Mouse (Mus musculus): ENCODE measurements at regions not wholly inside any gene's neighbourhood (a gene's known extent, or its start where the extent isn't known, plus 50 kb on each side); places are given as distances from the start of the nearest gene placed in this dataset.

DNA sequence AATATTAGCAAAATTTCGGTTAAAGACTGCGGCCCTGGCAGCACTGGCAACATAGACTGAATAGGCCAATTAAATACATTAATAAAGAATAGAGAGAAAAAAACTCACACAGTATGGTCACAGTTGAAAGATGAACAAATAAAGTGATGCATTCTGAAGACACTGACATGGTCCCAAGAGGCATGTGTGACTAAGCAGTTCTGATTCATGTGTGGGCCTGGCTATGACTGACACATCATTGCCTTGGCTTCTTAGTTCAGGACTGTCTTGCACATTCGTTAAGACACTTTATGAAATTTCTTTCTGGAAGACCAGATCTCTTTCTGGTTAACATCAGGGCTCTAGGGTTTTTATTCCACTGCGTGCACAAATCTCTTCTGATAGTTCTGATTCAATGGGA lies 438.7 kb downstream of the Gm21750 start:
- no peak overlapping the region for H3K27ac ChIP-seq (replicated peaks)
- no peaks in the 10 kb centered on the region for H3K4me1 ChIP-seq
- no peak overlapping the region for H3K4me2 ChIP-seq (replicated peaks)
- no peaks in the 10 kb centered on the region for H3K27me3 ChIP-seq
- no peak for ATAC-seq (ENCODE audit: insufficient number of reproducible peaks, low FRiP score, low TSS enrichment, low read depth)
- no peak overlapping the region for H3K9ac ChIP-seq
- H3K4me3 ChIP-seq (replicated peaks): no peak overlapping the region
- H3K36me3 ChIP-seq: no peaks in the 10 kb centered on the region
- WGBS: 79% methylated on average over 4 of the region's 4 CpGs
- no peaks in the 10 kb centered on the region for H3K9me3 ChIP-seq (replicated peaks)

DNA sequence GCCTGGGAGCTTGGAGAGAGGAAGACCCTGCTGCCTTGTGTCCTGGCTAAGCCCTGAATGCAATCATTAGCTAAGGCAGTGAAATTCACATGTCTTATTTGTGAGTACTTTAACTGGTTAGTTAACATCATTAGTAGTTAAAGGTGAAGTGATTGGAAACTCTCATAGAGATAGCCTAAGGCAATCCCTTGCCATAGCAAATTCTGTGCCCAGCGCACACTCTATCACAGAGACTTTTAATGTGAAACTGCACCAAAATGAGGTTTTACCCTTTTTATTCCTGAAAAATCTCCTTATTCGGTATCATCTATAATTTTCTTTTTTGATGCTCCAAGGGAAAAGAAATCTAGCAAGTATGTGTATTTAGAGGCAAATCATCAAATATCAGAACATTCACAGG lies 451.6 kb downstream of the Gm21750 start:
- H3K4me1 ChIP-seq: no peaks in the 10 kb centered on the region
- H3K4me2 ChIP-seq (replicated peaks): no peak overlapping the region
- H3K36me3 ChIP-seq: no peaks in the 10 kb centered on the region

DNA sequence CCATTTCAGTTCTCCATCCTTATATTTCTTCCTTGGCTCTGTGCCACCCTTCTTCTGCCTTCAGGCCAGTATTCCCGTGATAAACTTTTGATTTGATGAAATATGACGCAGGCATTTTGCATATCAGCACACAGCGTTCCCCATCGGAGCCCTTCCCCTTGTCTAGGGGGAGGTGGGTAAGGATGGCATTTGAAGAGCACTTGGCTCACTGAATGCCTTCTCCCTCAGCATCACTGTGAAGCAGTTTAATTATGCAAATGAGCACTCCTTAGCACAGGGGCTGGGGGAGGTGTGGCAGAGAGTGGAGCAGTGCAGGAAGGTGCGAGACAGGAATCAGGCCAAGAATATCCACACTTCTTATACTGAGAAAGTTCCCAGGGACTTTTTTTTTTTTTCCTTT lies 452.1 kb downstream of the Gm21750 start:
- no peak overlapping the region for H3K27ac ChIP-seq (replicated peaks)
- no peaks in the 10 kb centered on the region for H3K9me3 ChIP-seq (replicated peaks)
- ATAC-seq (ENCODE audit: insufficient number of reproducible peaks, low FRiP score, low TSS enrichment, low read depth): no peak
- H3K27me3 ChIP-seq: no peaks in the 10 kb centered on the region
- H3K4me3 ChIP-seq (replicated peaks): no peak overlapping the region
- no peaks in the 10 kb centered on the region for H3K4me1 ChIP-seq
- H3K9ac ChIP-seq: no peak overlapping the region
- H3K36me3 ChIP-seq: no peaks in the 10 kb centered on the region
- 48% methylated on average over 5 of the region's 5 CpGs for WGBS
- H3K4me2 ChIP-seq (replicated peaks): no peak overlapping the region

More for the DNA sequence above, 451.6 kb downstream of the Gm21750 start:
- Histone ChIP-seq H3K27ac (replicated peaks) (no peak overlapping the region), H3K4me3 (replicated peaks) (no peak overlapping the region), H3K9ac (no peak overlapping the region), H3K27me3 (no peaks in the 10 kb centered on the region), H3K9me3 (replicated peaks) (no peaks in the 10 kb centered on the region)
- no peak for ATAC-seq (ENCODE audit: insufficient number of reproducible peaks, low FRiP score, low TSS enrichment, low read depth)
- 80% methylated on average over 2 of the region's 2 CpGs for WGBS

DNA sequence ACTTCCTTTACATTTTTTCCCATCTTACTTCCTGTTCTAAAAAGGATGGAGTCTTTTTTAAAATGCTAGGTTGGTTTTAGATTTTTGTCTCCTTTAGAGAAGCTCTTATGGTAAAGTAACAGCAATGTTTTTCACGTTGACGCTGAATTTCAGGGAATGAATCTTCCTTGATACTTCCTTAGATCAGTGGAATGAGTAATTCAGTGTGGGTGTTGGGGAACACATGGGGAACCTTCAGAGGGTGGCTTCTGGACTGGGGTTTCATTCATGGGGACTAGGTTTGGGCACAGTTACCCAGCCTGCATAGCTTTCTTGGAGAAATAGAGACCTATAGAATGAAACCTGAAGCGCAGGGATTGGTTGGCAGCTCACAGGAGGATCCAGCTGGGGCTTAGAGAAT lies 452.5 kb downstream of the Gm21750 start:
- 74% methylated on average over 3 of the region's 3 CpGs for WGBS
- Histone ChIP-seq H3K4me2 (replicated peaks) (no peak overlapping the region), H3K4me1 (no peaks in the 10 kb centered on the region), H3K36me3 (no peaks in the 10 kb centered on the region), H3K27me3 (no peaks in the 10 kb centered on the region), H3K27ac (replicated peaks) (no peak overlapping the region), H3K9me3 (replicated peaks) (no peaks in the 10 kb centered on the region), H3K4me3 (replicated peaks) (no peak overlapping the region), H3K9ac (no peak overlapping the region)
- no peak for ATAC-seq (ENCODE audit: insufficient number of reproducible peaks, low FRiP score, low TSS enrichment, low read depth)

DNA sequence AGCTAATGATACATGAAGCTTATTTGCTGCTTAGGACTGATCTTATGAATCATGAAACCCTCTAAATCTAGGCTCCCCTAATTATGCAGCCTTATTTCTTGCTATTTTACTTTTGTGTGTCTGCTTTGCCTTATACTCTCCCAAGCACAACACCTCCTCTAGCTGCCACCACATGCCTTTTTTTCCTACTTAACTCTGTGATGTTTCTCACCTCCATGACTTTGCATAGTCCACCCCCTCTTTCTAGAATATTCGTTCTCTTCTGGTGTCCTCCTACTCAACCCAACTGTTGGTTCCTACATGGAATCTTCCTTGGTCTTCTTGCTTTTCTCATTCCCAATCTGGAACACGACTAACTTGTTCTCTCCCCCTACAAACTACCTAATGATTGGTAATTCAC lies 456.7 kb downstream of the Gm21750 start:
- Histone ChIP-seq H3K27me3 (no peaks in the 10 kb centered on the region), H3K4me1 (no peaks in the 10 kb centered on the region), H3K36me3 (no peaks in the 10 kb centered on the region), H3K9me3 (replicated peaks) (no peaks in the 10 kb centered on the region), H3K27ac (replicated peaks) (no peak overlapping the region), H3K9ac (no peak overlapping the region), H3K4me3 (replicated peaks) (no peak overlapping the region), H3K4me2 (replicated peaks) (no peak overlapping the region)
- 72% methylated on average over 2 of the region's 2 CpGs for WGBS
- no peak for ATAC-seq (ENCODE audit: insufficient number of reproducible peaks, low FRiP score, low TSS enrichment, low read depth)

DNA sequence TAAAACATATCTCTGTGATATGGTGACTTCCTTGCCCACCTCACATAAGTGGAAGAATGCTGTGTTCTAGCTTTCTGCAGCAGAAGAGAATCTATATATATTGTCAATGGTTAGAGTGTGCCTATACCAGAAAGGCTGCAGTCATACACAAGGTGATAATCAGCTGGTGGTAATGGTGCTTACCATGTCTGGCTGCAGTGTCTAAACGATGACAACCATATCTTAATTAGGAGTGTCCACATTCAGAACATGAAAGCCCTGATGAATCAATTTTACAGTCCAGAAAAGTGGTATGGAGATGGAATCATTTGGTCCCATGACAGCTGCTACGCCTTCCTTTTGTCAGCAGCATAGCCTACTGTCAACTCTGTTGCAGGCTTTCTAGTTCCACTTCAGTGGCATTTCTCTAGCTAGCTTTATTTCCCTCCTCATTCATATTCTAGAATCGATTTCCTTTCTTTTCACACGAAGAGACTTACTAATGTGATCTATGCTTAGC lies 484.2 kb downstream of the Gm21750 start:
- Histone ChIP-seq H3K27ac (replicated peaks) (no peak overlapping the region), H3K4me1 (no peaks in the 10 kb centered on the region), H3K36me3 (no peaks in the 10 kb centered on the region), H3K4me3 (replicated peaks) (no peak overlapping the region), H3K9me3 (replicated peaks) (no peaks in the 10 kb centered on the region), H3K27me3 (no peaks in the 10 kb centered on the region), H3K9ac (no peak overlapping the region), H3K4me2 (replicated peaks) (no peak overlapping the region)
- 78% methylated on average over 4 of the region's 4 CpGs for WGBS
- ATAC-seq (ENCODE audit: insufficient number of reproducible peaks, low FRiP score, low TSS enrichment, low read depth): no peak

DNA sequence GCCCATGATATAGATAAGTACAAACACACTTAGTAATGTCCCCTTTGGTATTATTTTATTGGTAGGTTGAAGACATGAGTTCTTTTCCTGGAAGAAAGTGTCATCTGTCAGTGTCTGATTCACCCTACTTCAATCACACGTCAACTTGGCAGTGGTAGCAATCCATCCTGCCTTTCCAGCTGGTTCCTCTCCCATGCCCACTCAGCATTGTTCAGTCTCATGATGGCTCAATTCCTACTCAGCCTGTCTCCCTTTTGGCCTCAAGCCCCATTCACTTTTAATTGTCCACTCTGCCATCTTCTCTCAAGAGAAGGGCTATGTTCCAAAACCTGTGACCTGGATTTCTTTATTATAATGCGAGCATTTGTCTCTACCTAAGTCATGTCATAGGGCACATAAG lies 474.4 kb upstream of the Htr2a start:
- no peak for ATAC-seq (ENCODE audit: insufficient number of reproducible peaks, low FRiP score, low TSS enrichment, low read depth)
- Histone ChIP-seq H3K36me3 (no peaks in the 10 kb centered on the region), H3K27me3 (no peaks in the 10 kb centered on the region), H3K9ac (no peak overlapping the region), H3K9me3 (replicated peaks) (no peaks in the 10 kb centered on the region), H3K4me1 (no peaks in the 10 kb centered on the region), H3K4me2 (replicated peaks) (no peak overlapping the region), H3K27ac (replicated peaks) (no peak overlapping the region), H3K4me3 (replicated peaks) (no peak overlapping the region)
- WGBS: 90% methylated on average over 2 of the region's 2 CpGs

DNA sequence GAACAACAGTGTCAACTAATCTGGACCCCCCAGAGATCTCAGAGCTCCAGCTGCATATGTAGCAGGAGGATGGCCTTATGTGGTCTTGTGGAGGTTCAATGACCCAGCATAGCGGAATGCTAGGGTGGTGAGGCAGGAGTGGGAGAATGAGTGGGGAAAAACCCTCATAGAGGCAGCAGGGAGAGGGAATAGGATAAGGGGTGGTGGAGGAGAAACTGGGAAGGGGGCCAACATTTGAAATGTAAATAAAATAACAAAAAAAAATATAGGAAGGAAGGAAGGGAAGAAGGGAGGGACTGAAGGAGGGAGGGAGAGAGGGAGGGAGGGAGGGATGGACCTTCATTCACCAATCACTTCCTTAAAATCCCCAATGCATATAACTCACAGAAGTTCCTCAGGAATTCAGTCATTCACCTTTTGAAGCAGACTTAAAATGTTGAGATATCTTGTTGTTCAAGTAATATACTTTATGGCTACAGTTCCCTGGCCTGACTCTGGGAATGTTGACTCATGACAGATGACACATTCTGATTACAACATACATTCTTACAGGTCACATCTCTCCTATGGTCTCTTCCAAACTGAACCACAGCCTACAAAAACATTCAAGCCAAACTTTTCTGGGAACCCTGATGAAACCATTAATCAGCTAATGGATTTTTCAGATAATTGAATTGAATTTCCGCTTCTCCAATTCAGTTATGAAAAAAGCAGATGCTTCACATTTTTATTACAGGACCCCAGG lies 471.3 kb upstream of the Htr2a start:
- Histone ChIP-seq H3K4me2 (replicated peaks) (no peak overlapping the region), H3K4me1 (no peaks in the 10 kb centered on the region), H3K27ac (replicated peaks) (no peak overlapping the region), H3K9ac (no peak overlapping the region), H3K27me3 (no peaks in the 10 kb centered on the region), H3K9me3 (replicated peaks) (no peaks in the 10 kb centered on the region), H3K36me3 (no peaks in the 10 kb centered on the region), H3K4me3 (replicated peaks) (no peak overlapping the region)
- ATAC-seq (ENCODE audit: insufficient number of reproducible peaks, low FRiP score, low TSS enrichment, low read depth): no peak
- 81% methylated on average over 2 of the region's 2 CpGs for WGBS

DNA sequence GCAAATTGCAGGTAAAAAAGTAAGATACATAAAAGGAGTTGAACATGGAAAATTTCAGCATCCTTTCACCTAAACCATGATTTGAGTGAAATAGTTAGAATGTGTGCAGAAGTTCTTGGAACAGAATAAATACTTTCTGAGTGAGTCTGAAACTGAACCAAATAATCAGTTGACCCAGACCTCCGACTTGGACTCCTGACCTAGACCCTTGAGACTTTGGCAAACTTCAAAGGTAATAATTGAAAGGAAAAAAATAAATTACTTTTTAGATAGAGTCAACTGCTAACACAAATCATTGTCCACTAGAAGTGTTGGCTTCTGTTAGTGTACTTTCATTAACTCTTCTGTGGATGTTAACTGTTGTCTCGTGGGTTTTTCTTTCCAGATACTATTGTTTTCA lies 460.6 kb upstream of the Htr2a start:
- Histone ChIP-seq H3K4me2 (replicated peaks) (no peak overlapping the region), H3K27me3 (no peaks in the 10 kb centered on the region), H3K4me1 (no peaks in the 10 kb centered on the region), H3K4me3 (replicated peaks) (no peak overlapping the region), H3K9me3 (replicated peaks) (no peaks in the 10 kb centered on the region), H3K27ac (replicated peaks) (no peak overlapping the region), H3K9ac (no peak overlapping the region), H3K36me3 (no peaks in the 10 kb centered on the region)
- ATAC-seq (ENCODE audit: insufficient number of reproducible peaks, low FRiP score, low TSS enrichment, low read depth): no peak
- WGBS: 80% methylated on average over 2 of the region's 2 CpGs

DNA sequence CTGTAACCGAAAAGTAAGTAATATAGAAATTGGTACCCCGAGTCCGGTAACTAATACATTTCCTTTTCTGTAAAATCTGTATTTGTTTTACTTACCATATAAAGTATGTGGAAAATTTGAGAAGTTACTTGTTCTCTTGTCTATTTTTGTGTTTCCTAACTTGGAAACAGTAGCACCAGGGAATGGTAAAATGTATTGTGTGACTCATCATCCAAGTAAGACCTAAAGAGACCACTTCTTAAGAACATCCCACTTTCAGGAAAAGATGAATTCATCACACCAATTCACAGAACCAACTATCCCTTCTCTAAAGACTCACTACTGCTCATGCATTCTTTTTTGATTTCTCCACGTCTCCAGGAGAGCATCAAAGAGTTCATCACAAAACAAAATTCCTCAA lies 457.6 kb upstream of the Htr2a start:
- H3K4me2 ChIP-seq (replicated peaks): no peak overlapping the region
- no peaks in the 10 kb centered on the region for H3K36me3 ChIP-seq
- no peaks in the 10 kb centered on the region for H3K27me3 ChIP-seq
- no peak overlapping the region for H3K9ac ChIP-seq
- H3K4me1 ChIP-seq: no peaks in the 10 kb centered on the region
- WGBS: 86% methylated on average over 4 of the region's 4 CpGs
- no peak overlapping the region for H3K4me3 ChIP-seq (replicated peaks)
- no peak for ATAC-seq (ENCODE audit: insufficient number of reproducible peaks, low FRiP score, low TSS enrichment, low read depth)
- no peak overlapping the region for H3K27ac ChIP-seq (replicated peaks)
- H3K9me3 ChIP-seq (replicated peaks): no peaks in the 10 kb centered on the region

DNA sequence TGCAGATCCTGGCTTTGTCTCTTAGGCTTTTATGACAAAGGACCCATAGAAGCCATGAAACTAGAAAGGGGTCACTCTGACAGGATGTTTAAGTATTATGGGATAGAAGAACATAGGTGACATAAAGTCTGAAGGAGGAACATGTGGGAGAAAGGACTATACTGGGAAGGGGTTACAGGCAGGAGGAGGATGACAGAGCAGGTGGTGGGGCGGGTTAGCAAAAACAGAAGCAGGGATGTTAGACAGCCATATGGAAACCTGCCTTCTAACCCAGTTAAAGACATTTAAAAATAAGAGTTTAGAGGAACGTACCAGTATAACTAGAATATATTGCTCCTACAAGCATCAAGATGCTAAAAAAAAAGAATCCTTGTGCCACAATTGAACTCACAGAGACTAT lies 438.9 kb upstream of the Htr2a start:
- Histone ChIP-seq H3K4me2 (replicated peaks) (no peak overlapping the region), H3K36me3 (no peaks in the 10 kb centered on the region), H3K9me3 (replicated peaks) (no peaks in the 10 kb centered on the region), H3K4me3 (replicated peaks) (no peak overlapping the region), H3K4me1 (no peaks in the 10 kb centered on the region), H3K9ac (no peak overlapping the region), H3K27ac (replicated peaks) (no peak overlapping the region), H3K27me3 (no peaks in the 10 kb centered on the region)
- no peak for ATAC-seq (ENCODE audit: insufficient number of reproducible peaks, low FRiP score, low TSS enrichment, low read depth)
- 79% methylated on average over 2 of the region's 2 CpGs for WGBS

DNA sequence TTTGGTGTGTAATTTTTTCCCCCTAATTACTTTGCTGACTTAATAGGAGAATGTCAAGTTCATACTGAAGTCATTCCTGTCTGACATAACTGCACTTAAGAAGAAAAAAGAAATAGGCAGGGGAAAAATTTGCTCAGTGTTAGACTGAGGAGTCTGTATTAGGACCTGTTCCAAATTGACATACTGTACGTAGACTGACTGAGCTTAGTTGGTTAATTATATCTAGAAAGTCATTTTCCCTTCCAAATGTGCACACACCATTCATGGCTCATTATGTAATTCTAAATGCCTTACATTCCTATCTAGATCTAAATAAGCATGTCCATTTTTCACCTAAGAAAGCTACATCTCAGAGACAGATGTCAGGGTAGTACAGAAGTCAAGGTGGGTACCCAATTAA lies 435.6 kb upstream of the Htr2a start:
- no peaks in the 10 kb centered on the region for H3K27me3 ChIP-seq
- ATAC-seq (ENCODE audit: insufficient number of reproducible peaks, low FRiP score, low TSS enrichment, low read depth): no peak
- no peak overlapping the region for H3K9ac ChIP-seq
- 46% methylated on average over 1 of the region's 1 CpGs for WGBS
- no peaks in the 10 kb centered on the region for H3K4me1 ChIP-seq
- no peaks in the 10 kb centered on the region for H3K36me3 ChIP-seq
- no peak overlapping the region for H3K4me2 ChIP-seq (replicated peaks)
- no peaks in the 10 kb centered on the region for H3K9me3 ChIP-seq (replicated peaks)
- no peak overlapping the region for H3K4me3 ChIP-seq (replicated peaks)
- H3K27ac ChIP-seq (replicated peaks): no peak overlapping the region
